Mouse (Mus musculus) stomach, postnatal 0 days (tissue): ENCODE data around the gene Rragd.

ENCODE experiments used
- CTCF ChIP-seq: IDR thresholded peaks from 2 replicates; pipeline ENCODE4 v1.5.1; 2016; ENCODE audit warnings: antibody characterized with exemption, low read depth, mild to moderate bottlenecking, moderate library complexity
- EP300 ChIP-seq: optimal IDR thresholded peaks from 2 replicates; pipeline ENCODE3; 2016; ENCODE audit warnings: antibody characterized with exemption

- TF ChIP-seq CTCF (no peak), EP300 (no peak)
Measured at GRCm38 (mm10) chr4:33068894-33069293, 86.1 kb downstream of the Rragd start.
